ENCODE assay signal across 12 mouse cellular contexts in the genomic region with DNA sequence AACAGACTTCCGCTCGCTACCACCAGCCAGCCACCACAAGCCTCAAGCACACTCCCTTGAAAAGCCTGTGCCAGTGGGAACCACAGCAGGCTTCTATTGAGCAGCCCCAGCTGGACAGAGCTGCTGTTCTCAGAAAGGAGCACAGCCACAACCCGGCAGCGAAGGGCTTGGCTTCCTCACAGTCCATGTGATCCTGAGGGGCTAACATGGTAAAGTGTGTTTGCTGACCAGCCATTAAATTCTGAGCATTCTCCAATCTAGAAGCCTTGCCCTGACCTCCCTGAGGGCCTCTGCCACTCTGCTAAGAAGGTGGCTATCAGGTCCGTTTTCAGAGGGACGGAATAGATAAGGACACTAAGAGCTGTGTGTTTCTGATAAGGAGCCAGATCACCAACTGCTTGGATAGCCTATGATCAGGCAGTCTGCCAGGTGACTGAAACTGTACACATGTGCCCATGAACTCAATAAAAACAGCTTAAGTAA. TPM values are rescaled to one million over a fixed set of nuclear protein-coding genes. Genes with fewer than 3 reads are reported as not detected.
DNase-seq lines count a peak whose midpoint lies in the region; ATAC-seq and TF ChIP-seq lines count a peak whose summit lies in the region.
"Had no signal": no experiment of that assay in that cellular context is flagged by ENCODE, and none has a peak within 500 bp of the region (broad histone marks: within the 10 kb centered on the region; RNA-seq: fewer than 3 reads in every experiment).

No protein-coding gene starts in this region.

- H3K4me2 ChIP-seq in heart, embryonic 11.5 days: no peak overlapping the region
- H3K4me2 ChIP-seq in intestine, embryonic 16.5 days (ENCODE audit: low read depth, low read length): no peak overlapping the region
- no peak overlapping the region for H3K4me2 ChIP-seq in forebrain, embryonic 14.5 days (ENCODE audit: low read length)
- H3K4me2 ChIP-seq: embryonic facial prominence, embryonic 12.5 days; limb, embryonic 12.5 days had no signal

- H3K4me3 ChIP-seq in heart, embryonic 11.5 days (ENCODE audit: low read depth, low read length): no peak overlapping the region
- H3K4me3 ChIP-seq in MEL (ENCODE audit: control insufficient read depth in 1 of 2, insufficient read depth in 1 of 2, low read depth in 2 of 2, low read length in 2 of 2): peak overlapping the region in 1 of 2 experiments; percentile 16; a peak in 1 of 4 replicates
- no peak overlapping the region for H3K4me3 ChIP-seq in intestine, embryonic 16.5 days (ENCODE audit: low read length)
- H3K4me3 ChIP-seq in forebrain, embryonic 10.5 days: no peak overlapping the region
- no peak overlapping the region for H3K4me3 ChIP-seq in forebrain, embryonic 14.5 days (ENCODE audit: low read depth, low read length)
- H3K4me3 ChIP-seq: embryonic facial prominence, embryonic 12.5 days; limb, embryonic 12.5 days had no signal

- H3K27me3 ChIP-seq in heart, embryonic 11.5 days (ENCODE audit: control insufficient read depth, insufficient read depth, low read length): no peaks in the 10 kb centered on the region
- H3K27me3 ChIP-seq in MEL (ENCODE audit: control insufficient read depth in 1 of 2, insufficient read depth in 2 of 2, low read length in 2 of 2): no peaks in the 10 kb centered on the region
- H3K27me3 ChIP-seq in intestine, embryonic 16.5 days (replicated peaks; ENCODE audit: control insufficient read depth, insufficient read depth, low read length): no peaks in the 10 kb centered on the region
- H3K27me3 ChIP-seq in forebrain, embryonic 10.5 days (ENCODE audit: poor library complexity, severe bottlenecking): no peaks in the 10 kb centered on the region
- H3K27me3 ChIP-seq in forebrain, embryonic 14.5 days (replicated peaks; ENCODE audit: control insufficient read depth, insufficient read depth, low read length): no peaks in the 10 kb centered on the region
- H3K27me3 ChIP-seq: embryonic facial prominence, embryonic 12.5 days; limb, embryonic 12.5 days had no signal

- H3K9me3 ChIP-seq in heart, embryonic 11.5 days (replicated peaks; ENCODE audit: control insufficient read depth, low read length): no peaks in the 10 kb centered on the region
- no peaks in the 10 kb centered on the region for H3K9me3 ChIP-seq in MEL (replicated peaks; ENCODE audit: insufficient read depth, low read length)
- H3K9me3 ChIP-seq in intestine, embryonic 16.5 days (ENCODE audit: control insufficient read depth, low read length): no peaks in the 10 kb centered on the region
- H3K9me3 ChIP-seq in forebrain, embryonic 10.5 days: no peaks in the 10 kb centered on the region
- no peaks in the 10 kb centered on the region for H3K9me3 ChIP-seq in forebrain, embryonic 14.5 days (replicated peaks; ENCODE audit: control insufficient read depth, low read length)
- H3K9me3 ChIP-seq: embryonic facial prominence, embryonic 12.5 days; limb, embryonic 12.5 days had no signal

- 34% methylated on average over 6 of the region's 6 CpGs for WGBS in heart, embryonic 11.5 days (ENCODE audit: insufficient replicate concordance)
- 71% methylated on average over 6 of the region's 6 CpGs for WGBS in intestine, embryonic 16.5 days
- WGBS in forebrain, embryonic 10.5 days: 78% methylated on average over 6 of the region's 6 CpGs
- 74% methylated on average over 6 of the region's 6 CpGs for WGBS in forebrain, embryonic 14.5 days

- peaks cover 28% of the 10 kb centered on the region for H3K79me2 ChIP-seq in MEL (ENCODE audit: control insufficient read depth, insufficient read depth, low read length, poor library complexity)

- peaks cover 6% of the 10 kb centered on the region; the same call in 1 of the 2 replicates for H3K4me1 ChIP-seq in heart, embryonic 11.5 days (ENCODE audit: control insufficient read depth, insufficient read depth, low read length)
- H3K4me1 ChIP-seq in MEL (ENCODE audit: control insufficient read depth in 1 of 2, insufficient read depth in 2 of 2, low read length in 2 of 2): peaks cover 33 to 55% of the 10 kb centered on the region in 2 experiments
- peaks cover 3% of the 10 kb centered on the region; the same call in 1 of the 2 replicates for H3K4me1 ChIP-seq in intestine, embryonic 16.5 days (ENCODE audit: control insufficient read depth, insufficient read depth, low read length)
- H3K4me1 ChIP-seq in forebrain, embryonic 10.5 days: no peaks in the 10 kb centered on the region
- H3K4me1 ChIP-seq in forebrain, embryonic 14.5 days (ENCODE audit: control insufficient read depth, insufficient read depth, low read length): no peaks in the 10 kb centered on the region; the same call in 1 of the 2 replicates

- H3K27ac ChIP-seq in heart, embryonic 11.5 days (ENCODE audit: low read depth, low read length): peak overlapping the region; percentile 60
- H3K27ac ChIP-seq in MEL (ENCODE audit: control insufficient read depth, low read depth, low read length): peak overlapping the region; percentile 99
- H3K27ac ChIP-seq in intestine, embryonic 16.5 days (ENCODE audit: low read length): no peak overlapping the region
- H3K27ac ChIP-seq in forebrain, embryonic 10.5 days: no peak overlapping the region
- H3K27ac ChIP-seq in forebrain, embryonic 14.5 days (ENCODE audit: low read depth, low read length): no peak overlapping the region
- H3K27ac ChIP-seq: embryonic facial prominence, embryonic 12.5 days; limb, embryonic 12.5 days had no signal

- peaks cover 29% of the 10 kb centered on the region for H3K36me3 ChIP-seq in heart, embryonic 11.5 days (ENCODE audit: control insufficient read depth, insufficient read depth, low read length)
- H3K36me3 ChIP-seq in MEL (ENCODE audit: control insufficient read depth in 1 of 2, insufficient read depth in 2 of 2, low read length in 2 of 2): peaks cover 50 to 71% of the 10 kb centered on the region in 2 experiments
- peaks cover 22% of the 10 kb centered on the region for H3K36me3 ChIP-seq in intestine, embryonic 16.5 days (ENCODE audit: control insufficient read depth, insufficient read depth, low read length)
- H3K36me3 ChIP-seq in forebrain, embryonic 10.5 days (replicated peaks): peaks cover 87% of the 10 kb centered on the region
- peaks cover 79% of the 10 kb centered on the region for H3K36me3 ChIP-seq in forebrain, embryonic 14.5 days (ENCODE audit: control insufficient read depth, insufficient read depth, low read length)

- TF ChIP-seq CTCF in MEL (IDR thresholded peaks at IDR 0.05 in 2 of 3, conservative IDR thresholded peaks at IDR 0.05 in 1 of 3; ENCODE audit: control insufficient read depth in 1 of 3, insufficient read depth in 1 of 3, low read depth in 2 of 3, low read length in 3 of 3, poor library complexity in 1 of 3, severe bottlenecking in 1 of 3): no peak

- TF ChIP-seq POLR2A in MEL (IDR thresholded peaks at IDR 0.05; ENCODE audit: control insufficient read depth in 1 of 2, insufficient read depth in 1 of 2, low read depth in 1 of 2, low read length in 2 of 2, poor library complexity in 1 of 2): peak in 1 of 2 experiments; percentile 48; a peak in 1 of 4 replicates

- no peak for DNase-seq in heart, adult 18-20 months
- DNase-seq in MEL (ENCODE audit: low read depth, low spot score): peak; percentile 94
- DNase-seq in forebrain, embryonic 10.5 days (ENCODE audit: extremely low spot score, low spot score): no peak
- DNase-seq in forebrain, embryonic 14.5 days (ENCODE audit: low spot score): no peak
- no peak for DNase-seq in B cell, adult 2 months
- DNase-seq: kidney, adult 18-20 months; midbrain, embryonic 14.5 days had no signal

- ATAC-seq in heart, embryonic 11.5 days (replicated peaks; ENCODE audit: insufficient number of reproducible peaks, low FRiP score, low TSS enrichment): peak; percentile 96
- ATAC-seq in intestine, embryonic 16.5 days: peak; percentile 93
- ATAC-seq in megakaryocyte, adult 5-6 weeks (ENCODE audit: poor library complexity, severe bottlenecking): peak; percentile 45; the same call in 1 of the 2 replicates
- no peak for ATAC-seq in forebrain, embryonic 14.5 days

- no peak for TF ChIP-seq RAD21 in MEL (IDR thresholded peaks at IDR 0.05; ENCODE audit: low read depth, low read length)

- peak; percentile 97 to 99 for TF ChIP-seq EP300 in MEL (IDR thresholded peaks at IDR 0.05; ENCODE audit: low read depth in 1 of 2, low read length in 2 of 2)

- H3K9ac ChIP-seq in heart, embryonic 11.5 days (ENCODE audit: low read depth, low read length): no peak overlapping the region
- peak overlapping the region; percentile 59 for H3K9ac ChIP-seq in MEL (ENCODE audit: control insufficient read depth, low read depth, low read length, poor library complexity, severe bottlenecking)
- H3K9ac ChIP-seq in intestine, embryonic 16.5 days (ENCODE audit: low read depth, low read length): no peak overlapping the region
- no peak overlapping the region for H3K9ac ChIP-seq in forebrain, embryonic 14.5 days (ENCODE audit: low read length)
- H3K9ac ChIP-seq: embryonic facial prominence, embryonic 12.5 days; limb, embryonic 12.5 days had no signal

RNA-seq across cellular contexts. Expression of a gene that starts 8.8 kb away (rescaled TPM):
- 40.1 and 45.1 TPM in 2 replicates for polyA plus RNA-seq in heart, embryonic 11.5 days (2014; fragmentation: Nextera tagmentation; extraction: Ambion mirVana)
- total RNA-seq in heart, adult 18-20 months (2021): 10 to 100 TPM; 40.3 to 41.1 TPM
- 38.1 and 47.7 TPM in 2 replicates for total RNA-seq in MEL (2012; rRNA removed)
- 100 to 1,000 TPM in 1 of 2 experiments, 10 to 100 TPM in 1; 53.8 to 135 TPM for polyA plus RNA-seq in MEL (2012; ENCODE audit: insufficient read depth in 1 of 2, insufficient read length in 2 of 2, low read depth in 1 of 2, low replicate concordance in 2 of 2, missing spikeins in 1 of 2)
- 36.1 and 38.7 TPM in 2 replicates for polyA plus RNA-seq in intestine, embryonic 16.5 days (2015; fragmentation: Nextera tagmentation; extraction: Ambion mirVana)
- total RNA-seq in megakaryocyte, adult 5-6 weeks (2015): 95.1 and 97.1 TPM in 2 replicates
- total RNA-seq in megakaryocyte, adult 5-6 weeks (2017): 177 and 194 TPM in 2 replicates
- 39.0 and 40.0 TPM in 2 replicates for polyA plus RNA-seq in forebrain, embryonic 10.5 days (2016; fragmentation: Nextera tagmentation; extraction: Ambion mirVana)
- polyA plus RNA-seq in forebrain, embryonic 14.5 days (2014; fragmentation: Nextera tagmentation; extraction: Ambion mirVana): 33.5 and 43.0 TPM in 2 replicates

RNA-seq across cellular contexts. Expression of a gene that starts 32.1 kb away (rescaled TPM):
- not detected in 2 replicates for polyA plus RNA-seq in heart, embryonic 11.5 days (2014; fragmentation: Nextera tagmentation; extraction: Ambion mirVana)
- total RNA-seq in heart, adult 18-20 months (2021): not detected
- not detected in 2 replicates for total RNA-seq in MEL (2012; rRNA removed)
- polyA plus RNA-seq in MEL (2012; ENCODE audit: insufficient read depth in 1 of 2, insufficient read length in 2 of 2, low read depth in 1 of 2, low replicate concordance in 2 of 2, missing spikeins in 1 of 2): 1 to 10 TPM in 1 of 2 experiments, not detected in 1; 3.6 TPM
- polyA plus RNA-seq in intestine, embryonic 16.5 days (2015; fragmentation: Nextera tagmentation; extraction: Ambion mirVana): not detected in 2 replicates
- total RNA-seq in megakaryocyte, adult 5-6 weeks (2015): not detected in 2 replicates
- not detected in 2 replicates for total RNA-seq in megakaryocyte, adult 5-6 weeks (2017)
- not detected in 2 replicates for polyA plus RNA-seq in forebrain, embryonic 10.5 days (2016; fragmentation: Nextera tagmentation; extraction: Ambion mirVana)
- not detected in 2 replicates for polyA plus RNA-seq in forebrain, embryonic 14.5 days (2014; fragmentation: Nextera tagmentation; extraction: Ambion mirVana)
- polyA plus RNA-seq: embryonic facial prominence, embryonic 12.5 days; limb, embryonic 12.5 days; midbrain, embryonic 14.5 days had no signal

RNA-seq across cellular contexts. Expression of a gene that starts 44.5 kb away (rescaled TPM):
- polyA plus RNA-seq in heart, embryonic 11.5 days (2014; fragmentation: Nextera tagmentation; extraction: Ambion mirVana): 168 and 171 TPM in 2 replicates
- 100 to 1,000 TPM; 235 to 252 TPM for total RNA-seq in heart, adult 18-20 months (2021)
- 27.1 and 31.2 TPM in 2 replicates for total RNA-seq in MEL (2012; rRNA removed)
- polyA plus RNA-seq in MEL (2012; ENCODE audit: insufficient read depth in 1 of 2, insufficient read length in 2 of 2, low read depth in 1 of 2, low replicate concordance in 2 of 2, missing spikeins in 1 of 2): 10 to 100 TPM; 63.5 to 76.3 TPM
- polyA plus RNA-seq in intestine, embryonic 16.5 days (2015; fragmentation: Nextera tagmentation; extraction: Ambion mirVana): 131 and 133 TPM in 2 replicates
- 39.7 and 41.7 TPM in 2 replicates for total RNA-seq in megakaryocyte, adult 5-6 weeks (2015)
- 19.2 and 21.3 TPM in 2 replicates for total RNA-seq in megakaryocyte, adult 5-6 weeks (2017)
- 93.3 and 93.8 TPM in 2 replicates for polyA plus RNA-seq in forebrain, embryonic 10.5 days (2016; fragmentation: Nextera tagmentation; extraction: Ambion mirVana)
- polyA plus RNA-seq in forebrain, embryonic 14.5 days (2014; fragmentation: Nextera tagmentation; extraction: Ambion mirVana): 178 and 191 TPM in 2 replicates

Comparison
In these comparisons a context has a peak if more than half of its experiments do, and no peak if none do; other contexts are left out.
1. H3K27ac ChIP-seq: peak in heart, embryonic 11.5 days (single experiment) and MEL (single experiment); none in intestine, embryonic 16.5 days (single experiment), forebrain, embryonic 10.5 days (single experiment) and forebrain, embryonic 14.5 days (single experiment).